Mouse (Mus musculus) left cerebral cortex, adult 9 months (tissue): ENCODE results near the gene Vwce.

Experiments
- DNase-seq, 2 experiments: peaks; one replicate each; pipeline ENCODE4 v3.0.0; 2022; ENCODE audit warnings: low spot score in 2 of 2

The Vwce gene

DNA sequence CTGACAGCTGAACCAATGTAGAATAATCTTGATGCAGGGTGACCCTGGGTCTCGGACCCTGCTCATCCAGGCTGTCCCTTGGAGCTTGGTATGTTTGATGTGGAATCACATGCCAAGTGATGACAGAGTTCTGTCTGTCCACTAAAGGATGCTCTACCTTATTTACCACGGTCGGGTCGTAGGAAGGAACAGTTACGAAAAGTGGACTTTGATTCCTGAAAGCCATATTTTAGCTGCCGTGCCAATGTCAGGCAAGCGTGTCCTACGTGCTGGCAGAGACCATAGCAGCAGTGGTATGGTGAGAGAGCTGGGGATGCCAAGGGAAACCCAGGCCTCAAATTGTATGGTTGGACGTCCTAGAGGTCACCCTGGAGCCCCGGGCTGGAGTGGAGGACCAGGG lies 79.5 kb downstream of the Vwce start:
- DNase-seq: no peak

DNA sequence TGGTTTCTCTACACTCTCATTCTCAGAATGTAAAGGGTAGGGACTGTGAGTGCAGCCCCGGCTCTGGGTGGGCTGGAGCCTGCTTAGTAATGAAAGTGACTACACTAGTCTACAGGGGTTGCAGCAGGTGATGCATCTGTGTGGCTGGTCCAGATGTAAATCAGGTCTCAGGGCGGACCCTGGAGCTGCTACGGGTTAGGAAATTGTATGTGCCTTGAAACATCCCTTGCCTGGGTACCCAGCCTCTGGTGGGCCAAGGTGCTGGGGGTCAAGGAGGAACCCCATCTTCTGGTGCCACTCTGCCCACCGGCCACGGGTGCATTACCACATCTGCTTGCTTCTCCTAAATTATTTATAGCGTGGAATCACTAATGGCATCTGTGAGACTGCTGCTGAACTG lies 80.2 kb downstream of the Vwce start:
- DNase-seq: no peak

DNA sequence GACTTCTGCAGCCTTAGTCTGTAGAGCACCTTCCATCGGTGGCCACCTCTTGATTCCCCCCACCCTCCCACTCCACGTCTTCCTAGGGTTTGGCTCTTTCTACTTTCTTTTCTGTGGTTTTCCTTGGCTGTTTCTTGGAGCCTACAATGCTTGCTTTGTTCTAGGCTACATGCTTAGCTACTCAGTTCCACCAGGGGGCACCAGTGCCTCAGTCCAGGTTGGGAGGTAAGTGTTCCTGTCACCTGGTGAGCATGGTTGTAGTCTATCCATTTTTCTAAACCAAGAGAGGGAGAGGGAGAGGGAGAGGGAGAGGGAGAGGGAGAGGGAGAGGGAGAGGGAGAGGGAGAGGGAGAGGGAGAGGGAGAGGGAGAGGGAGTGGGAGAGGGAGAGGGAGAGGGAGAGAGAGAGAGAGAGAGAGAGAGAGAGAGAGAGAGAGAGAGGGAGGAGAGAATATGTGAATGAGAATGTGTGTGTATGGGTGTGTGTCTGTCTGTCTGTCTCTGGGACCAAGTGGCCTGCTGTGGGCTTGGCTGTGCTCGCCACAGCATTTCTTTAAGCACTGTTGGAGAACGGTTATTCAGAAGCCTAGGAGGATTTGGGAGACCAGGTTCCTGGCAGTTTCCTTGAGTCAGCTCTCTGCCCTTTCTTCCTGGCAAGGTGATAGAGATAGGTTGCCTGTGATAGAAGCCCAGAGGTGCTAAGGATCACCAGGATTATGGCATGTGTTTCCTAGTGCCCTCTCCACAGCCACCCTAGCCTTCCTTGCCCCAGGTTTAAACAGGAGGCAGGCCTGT lies 80.9 kb downstream of the Vwce start:
- DNase-seq: peak in 1 of 2 experiments; percentile 77

DNA sequence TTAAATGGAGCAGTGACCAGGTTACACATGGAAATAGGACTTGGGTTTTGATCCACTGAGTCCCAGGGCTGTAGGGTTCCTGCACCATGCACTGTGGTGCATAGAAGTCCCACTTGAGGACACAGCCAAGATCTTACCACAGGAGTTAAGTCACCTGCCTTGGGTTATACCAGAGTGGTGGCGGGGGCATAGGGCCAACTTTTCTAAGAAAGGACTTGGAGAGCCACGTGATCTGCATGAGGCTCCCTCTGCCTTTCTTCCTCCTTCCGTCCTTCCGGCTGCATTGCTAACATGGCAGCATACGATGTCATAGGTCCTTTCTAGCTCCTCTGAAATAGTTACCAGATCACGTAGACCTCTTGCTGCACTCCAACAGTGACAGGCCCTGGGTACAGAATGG lies 81.5 kb downstream of the Vwce start:
- no peak for DNase-seq
